Mouse (Mus musculus) forebrain, embryonic 11.5 days (tissue): ENCODE measurements around the gene Ugdh. TPM values are rescaled to one million over a fixed set of nuclear protein-coding genes. Genes with fewer than 3 reads are reported as not detected.

Source experiments
- ATAC-seq: fragments of 200-750 bp; cut with Nextera tagmentation; replicated peaks from 2 replicates; pipeline ENCODE4 v1.8.0; 2017; ENCODE audit warnings: moderate TSS enrichment; ENCODE audit not compliant: low FRiP score
- DNase-seq: peaks from one replicate; pipeline ENCODE4 v3.0.0-alpha.2; 2017; ENCODE audit warnings: low spot score
- H3K27ac ChIP-seq: fragments of 300-500 bp; sonication (generic); 2 replicates; pipeline ENCODE4 v1.5.1; 2014; ENCODE audit warnings: low read depth, low read length
- H3K27me3 ChIP-seq: fragments of 300-500 bp; sonication (generic); 2 replicates; pipeline ENCODE4 v1.6.1; 2014; ENCODE audit warnings: mild to moderate bottlenecking, low read length, mixed read lengths; ENCODE audit not compliant: control insufficient read depth, insufficient read depth
- H3K36me3 ChIP-seq: fragments of 300-500 bp; sonication (generic); 2 replicates; pipeline ENCODE4 v1.6.1; 2014; ENCODE audit warnings: mild to moderate bottlenecking, low read length, moderate library complexity, mixed read lengths; ENCODE audit not compliant: control insufficient read depth, insufficient read depth
- H3K4me1 ChIP-seq: fragments of 300-500 bp; sonication (generic); replicated peaks from 2 replicates; pipeline ENCODE4 v1.6.1; 2014; ENCODE audit warnings: low read length, mixed read lengths; ENCODE audit not compliant: control insufficient read depth, insufficient read depth
- H3K4me2 ChIP-seq: fragments of 300-500 bp; sonication (generic); 2 replicates; pipeline ENCODE4 v1.6.1; 2014; ENCODE audit warnings: low read depth, mild to moderate bottlenecking, low read length, moderate library complexity, mixed read lengths; ENCODE audit not compliant: severe bottlenecking
- H3K4me3 ChIP-seq: fragments of 300-500 bp; sonication (generic); 2 replicates; pipeline ENCODE4 v1.5.1; 2014; ENCODE audit warnings: low read depth, low read length
- H3K9ac ChIP-seq: fragments of 300-500 bp; sonication (generic); 2 replicates; pipeline ENCODE4 v1.6.1; 2014; ENCODE audit warnings: low read length
- H3K9me3 ChIP-seq: fragments of 300-500 bp; sonication (generic); 2 replicates; pipeline ENCODE4 v1.6.1; 2016; ENCODE audit warnings: low read length, mixed read lengths; ENCODE audit not compliant: control insufficient read depth
- WGBS: fragments of 180-500 bp; shearing (Covaris S2); extraction: QIAGEN DNeasy Blood & Tissue Kit; methylation state at CpG from one replicate; pipeline ENCODE4 v1.1.7; 2014; 5-methylcytosine and 5-hydroxymethylcytosine counted together
- polyA plus RNA-seq: library from polyadenylated mRNA; unstranded; fragments of >200 nt; fragmentation: Nextera tagmentation; extraction: Ambion mirVana; gene quantifications from 2 replicates; pipeline ENCODE4 v1.2.1, GENCODE M21; 2014

Gene Ugdh
- polyA plus RNA-seq, 1 experiment from 2014 or later: 69.0 TPM

DNA sequence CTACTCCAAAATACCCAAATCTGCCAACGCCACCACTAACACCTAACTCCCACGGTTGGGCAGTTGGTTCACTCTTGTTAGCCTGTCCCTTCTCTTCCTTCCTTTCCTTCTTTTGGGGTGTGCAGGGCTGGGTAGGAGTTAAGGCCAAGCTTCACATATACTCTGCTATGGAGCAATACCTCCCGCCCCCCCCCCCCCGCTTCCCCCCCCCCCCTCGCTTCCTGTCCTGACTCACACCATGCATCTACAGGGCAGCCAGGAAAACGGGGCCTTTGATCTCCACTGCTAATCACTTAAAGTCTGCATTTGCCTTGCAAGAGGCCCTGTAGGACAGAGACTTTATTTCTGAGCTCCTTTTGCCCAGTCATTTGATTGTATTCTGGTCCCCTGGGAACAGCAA is 9.2 kb upstream of the Ugdh start:
- 76% methylated on average over 4 of the region's 6 CpGs for WGBS
- Histone ChIP-seq H3K27ac (no peak overlapping the region), H3K9ac (no peak overlapping the region), H3K4me1 (no peaks in the 10 kb centered on the region), H3K4me2 (no peak overlapping the region), H3K27me3 (no peaks in the 10 kb centered on the region), H3K36me3 (no peaks in the 10 kb centered on the region), H3K9me3 (no peaks in the 10 kb centered on the region), H3K4me3 (no peak overlapping the region)
- ATAC-seq (no peak), DNase-seq (no peak)

DNA sequence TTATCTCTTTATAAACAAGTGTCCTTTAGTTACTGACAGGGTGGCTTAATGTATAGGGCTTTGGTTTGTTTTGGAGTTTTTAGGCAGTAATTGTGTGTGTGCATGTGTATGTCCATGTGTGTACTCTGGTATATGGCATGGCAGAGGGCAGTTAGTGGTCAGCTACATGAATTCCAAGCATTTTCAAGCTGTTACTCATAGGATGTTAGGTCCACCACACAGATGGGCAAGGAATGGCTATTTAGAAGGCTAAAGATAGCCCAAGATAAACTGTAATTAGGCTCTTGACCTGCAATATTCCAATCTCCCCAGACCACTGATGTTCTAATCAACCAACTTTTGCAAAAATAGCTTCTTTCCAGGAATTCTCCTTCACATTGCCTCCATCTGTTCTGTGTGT is 2.3 kb upstream of the Ugdh start:
- Histone ChIP-seq H3K9me3 (no peaks in the 10 kb centered on the region), H3K27me3 (no peaks in the 10 kb centered on the region), H3K4me3 (no peak overlapping the region), H3K36me3 (no peaks in the 10 kb centered on the region), H3K4me2 (no peak overlapping the region), H3K9ac (no peak overlapping the region), H3K4me1 (no peaks in the 10 kb centered on the region), H3K27ac (no peak overlapping the region)
- ATAC-seq (no peak), DNase-seq (no peak)

DNA sequence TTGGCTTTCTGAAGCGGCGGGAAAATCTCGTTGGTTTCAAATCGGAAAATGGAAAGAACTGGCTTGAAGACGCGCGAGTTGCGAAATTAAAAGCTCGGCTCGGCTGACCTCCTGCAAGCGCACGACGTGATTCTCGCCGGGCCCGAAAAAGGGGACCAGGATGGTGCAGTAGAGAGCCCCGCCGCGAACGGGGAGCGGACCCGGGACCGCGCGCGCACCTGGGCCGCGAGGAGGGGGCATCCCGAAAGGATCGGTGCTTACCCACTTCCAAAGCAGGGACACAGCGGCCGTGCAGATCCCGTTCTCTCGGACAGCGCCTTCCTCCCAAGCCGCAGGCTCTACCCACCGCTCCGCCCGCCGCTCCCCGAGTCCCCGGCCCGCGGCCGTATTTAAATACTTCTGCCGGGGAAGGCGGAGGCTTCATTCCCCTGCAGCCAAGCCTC is 365 bp downstream of the Ugdh start:
- no peak for DNase-seq
- Histone ChIP-seq H3K4me3 (peak overlapping the region; percentile 68), H3K27ac (no peak overlapping the region), H3K9ac (peak overlapping the region; percentile 79), H3K36me3 (no peaks in the 10 kb centered on the region), H3K4me1 (no peaks in the 10 kb centered on the region), H3K27me3 (no peaks in the 10 kb centered on the region), H3K4me2 (peak overlapping the region; percentile 90), H3K9me3 (no peaks in the 10 kb centered on the region)
- ATAC-seq: no peak; the same call in 1 of the 2 replicates
- under 1% methylated on average over 46 of the region's 47 CpGs for WGBS

DNA sequence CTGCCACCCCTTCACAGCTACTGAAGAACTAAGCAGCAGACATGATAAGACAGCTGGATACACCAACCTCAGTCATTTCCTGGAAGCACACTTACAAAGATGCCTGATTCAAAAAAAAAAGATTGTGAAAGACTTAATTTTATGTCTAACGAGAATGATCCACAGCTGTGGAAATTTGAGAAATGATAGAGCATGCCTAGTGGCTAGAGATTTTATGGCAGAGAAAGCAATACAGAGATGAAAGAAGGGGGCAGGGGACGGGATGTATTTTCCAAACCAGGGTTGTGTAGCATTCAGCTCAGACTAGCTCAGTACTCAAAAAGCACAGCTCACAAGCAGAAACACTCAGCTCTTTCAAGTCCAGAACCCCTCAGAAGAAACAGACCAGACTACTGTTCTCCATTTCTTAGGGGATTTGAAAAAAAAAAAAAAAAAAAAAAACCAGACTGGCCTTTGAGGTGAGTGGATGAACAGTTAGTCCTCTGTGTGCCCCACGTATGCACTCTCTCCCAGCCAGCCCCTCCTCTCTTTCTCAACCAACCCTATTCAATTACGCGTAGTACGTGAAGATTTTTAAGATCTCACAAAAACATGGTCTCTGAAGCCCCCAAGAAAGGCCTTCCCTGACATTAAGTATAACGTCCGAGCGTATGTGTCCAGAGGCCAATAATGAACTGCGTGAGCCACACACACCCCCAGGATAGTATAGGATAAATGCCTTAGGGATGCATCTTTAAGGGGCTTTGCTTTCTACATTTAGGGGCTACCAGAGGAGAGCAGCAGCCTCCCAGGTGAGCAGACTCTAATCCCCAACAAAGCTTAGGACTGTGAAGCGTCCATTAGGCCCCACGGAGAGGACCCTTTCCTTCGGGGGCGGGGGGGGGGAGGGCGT is 1.0 kb downstream of the Ugdh start:
- Histone ChIP-seq H3K27ac (no peak overlapping the region), H3K4me2 (peak overlapping the region; percentile 90), H3K9me3 (no peaks in the 10 kb centered on the region), H3K27me3 (no peaks in the 10 kb centered on the region), H3K4me1 (no peaks in the 10 kb centered on the region), H3K4me3 (peak overlapping the region; percentile 68), H3K36me3 (no peaks in the 10 kb centered on the region), H3K9ac (peak overlapping the region; percentile 79)
- ATAC-seq (peak; percentile 13; the same call in 1 of the 2 replicates), DNase-seq (no peak)
- WGBS: 6% methylated on average over 15 of the region's 15 CpGs

DNA sequence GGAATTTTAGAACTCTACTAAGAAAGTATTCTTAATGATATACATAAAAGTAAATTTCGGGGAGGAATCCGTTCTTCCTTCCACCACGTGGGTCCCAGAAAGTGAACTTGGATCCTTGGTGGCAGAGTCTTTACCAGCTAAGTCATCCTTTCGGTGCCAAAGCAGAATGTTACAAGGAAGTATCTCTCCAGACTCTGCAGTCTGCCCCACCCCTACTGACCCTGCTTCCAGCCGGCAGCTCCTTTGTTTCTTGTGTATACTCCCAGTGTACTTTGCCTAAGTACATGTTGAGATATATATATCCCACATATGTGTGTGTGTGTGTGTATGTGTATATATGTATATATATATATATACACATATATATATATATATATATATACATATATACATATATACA is 6.3 kb downstream of the Ugdh start:
- Histone ChIP-seq H3K27me3 (no peaks in the 10 kb centered on the region), H3K9ac (no peak overlapping the region), H3K27ac (no peak overlapping the region), H3K4me1 (no peaks in the 10 kb centered on the region), H3K36me3 (no peaks in the 10 kb centered on the region), H3K9me3 (no peaks in the 10 kb centered on the region), H3K4me3 (no peak overlapping the region), H3K4me2 (no peak overlapping the region)
- no peak for DNase-seq
- WGBS: 95% methylated on average over 5 of the region's 5 CpGs
- ATAC-seq: no peak

DNA sequence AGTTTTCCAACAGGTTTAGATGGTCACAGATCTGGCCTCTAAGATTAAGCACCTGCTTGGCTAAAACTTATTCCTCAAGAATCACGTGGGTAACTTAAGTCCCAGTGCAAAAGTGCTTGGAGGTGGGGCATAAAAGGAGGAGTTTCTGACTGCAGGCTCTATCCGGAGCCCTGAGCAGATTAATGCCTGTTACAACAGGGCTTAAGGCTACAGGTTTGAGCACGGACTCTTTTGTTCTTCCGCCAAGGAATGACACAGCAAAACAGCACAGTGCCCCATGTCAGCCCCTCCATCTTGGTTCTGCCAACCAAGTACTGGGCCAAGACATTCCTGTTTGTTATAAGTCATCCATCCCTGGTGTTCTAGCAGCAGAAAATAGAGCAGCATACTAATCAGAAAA is 7.4 kb downstream of the Ugdh start:
- no peaks in the 10 kb centered on the region for H3K27me3 ChIP-seq
- no peaks in the 10 kb centered on the region for H3K4me1 ChIP-seq
- no peak for DNase-seq
- H3K9ac ChIP-seq: no peak overlapping the region
- H3K4me2 ChIP-seq: no peak overlapping the region
- H3K36me3 ChIP-seq: no peaks in the 10 kb centered on the region
- H3K4me3 ChIP-seq: no peak overlapping the region
- 36% methylated on average over 4 of the region's 4 CpGs for WGBS
- ATAC-seq: no peak
- H3K27ac ChIP-seq: no peak overlapping the region
- H3K9me3 ChIP-seq: no peaks in the 10 kb centered on the region

DNA sequence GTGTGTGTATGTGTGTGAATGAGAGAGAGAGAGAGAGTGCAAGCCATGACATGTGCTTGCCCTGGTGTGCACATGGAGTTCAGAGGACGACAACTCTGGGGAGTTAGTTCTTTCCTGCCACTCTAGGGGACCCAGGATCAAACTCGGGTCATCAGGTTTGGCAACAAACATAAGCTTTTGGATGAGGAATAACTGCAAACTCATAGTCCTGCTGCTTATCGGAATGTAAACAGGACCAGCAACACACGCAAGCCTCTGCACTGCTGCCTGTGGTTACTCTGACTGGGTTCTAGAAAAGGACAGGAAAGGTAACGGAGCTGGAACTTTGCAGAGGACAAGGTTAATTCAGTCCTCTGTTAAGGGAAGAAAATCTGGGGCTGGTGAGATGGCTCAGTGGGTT is 10.5 kb downstream of the Ugdh start:
- no peak for DNase-seq
- ATAC-seq: no peak
- 88% methylated on average over 5 of the region's 5 CpGs for WGBS
- Histone ChIP-seq H3K27me3 (no peaks in the 10 kb centered on the region), H3K4me3 (no peak overlapping the region), H3K27ac (no peak overlapping the region), H3K36me3 (no peaks in the 10 kb centered on the region; the same call in 1 of the 2 replicates), H3K4me2 (no peak overlapping the region), H3K4me1 (no peaks in the 10 kb centered on the region), H3K9me3 (no peaks in the 10 kb centered on the region), H3K9ac (no peak overlapping the region)

DNA sequence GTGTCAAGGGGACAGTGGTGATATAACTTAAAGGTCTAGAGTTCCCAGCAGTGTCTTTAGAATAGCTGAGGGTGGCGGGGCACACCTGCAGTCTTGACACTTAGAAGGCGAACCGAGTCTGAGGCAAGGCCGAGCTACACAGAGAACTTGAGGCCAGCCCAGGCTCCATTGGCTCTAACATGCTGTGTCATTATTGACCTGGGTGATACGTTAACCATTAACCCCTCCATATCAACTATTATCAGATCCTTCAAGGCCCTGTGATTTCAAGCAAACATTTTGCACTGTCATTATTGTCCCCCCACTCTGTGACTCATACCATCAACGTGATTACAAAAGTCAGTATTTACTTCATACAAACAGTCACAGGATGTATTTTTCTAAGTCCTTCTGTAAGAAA is 11.5 kb downstream of the Ugdh start:
- no peak overlapping the region for H3K27ac ChIP-seq
- no peak overlapping the region for H3K9ac ChIP-seq
- H3K27me3 ChIP-seq: no peaks in the 10 kb centered on the region
- H3K4me3 ChIP-seq: no peak overlapping the region
- H3K4me1 ChIP-seq: no peaks in the 10 kb centered on the region
- DNase-seq (no peak), ATAC-seq (no peak)
- no peaks in the 10 kb centered on the region; the same call in 1 of the 2 replicates for H3K36me3 ChIP-seq
- H3K4me2 ChIP-seq: no peak overlapping the region
- 93% methylated on average over 6 of the region's 6 CpGs for WGBS
- H3K9me3 ChIP-seq: no peaks in the 10 kb centered on the region

DNA sequence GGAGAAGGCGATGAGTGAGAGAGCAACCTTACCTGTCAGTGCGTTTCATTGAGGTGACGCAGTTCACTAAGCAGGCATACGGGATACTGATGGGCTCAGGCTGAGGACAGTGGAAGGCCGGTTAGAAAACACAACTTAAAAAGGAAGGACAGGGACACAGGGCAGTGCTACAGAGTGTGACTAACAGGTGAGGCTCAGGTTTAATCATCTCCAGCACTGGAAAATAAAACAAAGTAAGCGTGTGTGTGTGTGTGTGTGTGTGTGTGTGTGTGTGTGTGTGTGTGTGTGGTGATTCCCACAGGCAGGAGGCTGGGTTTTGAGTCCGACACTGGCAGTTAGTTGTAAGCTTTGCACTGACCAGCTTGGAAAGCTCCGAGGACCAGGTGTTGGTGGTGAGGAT is 12.9 kb downstream of the Ugdh start:
- DNase-seq: no peak
- Histone ChIP-seq H3K9ac (no peak overlapping the region), H3K27me3 (no peaks in the 10 kb centered on the region), H3K9me3 (no peaks in the 10 kb centered on the region), H3K4me3 (no peak overlapping the region), H3K36me3 (no peaks in the 10 kb centered on the region; the same call in 1 of the 2 replicates), H3K4me1 (no peaks in the 10 kb centered on the region), H3K27ac (no peak overlapping the region), H3K4me2 (no peak overlapping the region)
- no peak for ATAC-seq
- WGBS: 92% methylated on average over 8 of the region's 8 CpGs
